Comparison of ENCODE assay signal across 16 mouse cellular contexts in the genomic region with DNA sequence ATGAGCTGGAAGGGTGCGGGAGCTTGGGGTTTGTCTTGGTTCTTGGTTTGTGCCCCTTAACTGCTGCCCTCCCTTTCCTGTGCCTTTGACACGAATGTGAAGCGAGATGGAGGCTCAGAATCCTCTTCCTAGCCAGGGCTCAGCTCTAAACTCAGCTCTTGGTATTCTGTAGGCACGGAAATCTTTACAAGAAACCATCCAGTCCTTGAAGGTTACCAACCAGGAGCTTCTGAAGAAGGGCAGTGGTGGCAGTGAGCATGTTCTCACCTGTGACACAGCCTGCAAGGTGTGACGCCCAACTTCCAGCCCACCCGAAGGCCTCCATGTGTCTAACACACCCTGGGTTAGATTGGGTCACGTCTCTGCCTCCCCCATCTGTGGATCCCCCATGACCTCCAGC.
"Had no signal": no experiment of that assay in that cellular context is flagged by ENCODE, and none has a peak within 500 bp of the region (broad histone marks: within the 10 kb centered on the region; RNA-seq: fewer than 3 reads in every experiment).

No protein-coding gene starts in this region.

- DNase-seq: cerebellum, adult 8-10 months; cerebellum, adult 9-10 months; cerebellum, adult 9-11 months; cerebellum, postnatal 10 days; cerebellum, postnatal 14 days; cerebellum, postnatal 25 days; cerebellum, postnatal 36 days; embryo, embryonic 11 days; forebrain, postnatal 0 days; gastrocnemius, adult 2 months; gastrocnemius, postnatal 10 days; gastrocnemius, postnatal 14 days; gastrocnemius, postnatal 25 days; gastrocnemius, postnatal 36 days; heart, adult 18-20 months; heart, adult 2 months had no signal
